Mouse (Mus musculus): ENCODE results near the gene Gm20518. TPM values are rescaled to one million over a fixed set of nuclear protein-coding genes. Genes with fewer than 3 reads are reported as not detected.

The Gm20518 gene
- total RNA-seq (2012; rRNA removed): 0.22 and 1.5 TPM in 2 replicates

GRCm38 (mm10) chr16:17891567-17891959 is at the start of gene Gm20518:
TSS of gene Gm20518 (minus strand) at chr16:17891671.
- H3K4me1 ChIP-seq (ENCODE audit: control insufficient read depth in 2 of 2, insufficient read depth in 2 of 2, low read length in 2 of 2, poor library complexity in 1 of 2): peaks cover 0 to 2% of the 10 kb centered on the region in 2 experiments; a peak in 1 of 4 replicates
- in situ Hi-C loops (cut with MboI; ENCODE audit: low sequenced_read_pairs in 2 of 2, unreplicated experiment in 2 of 2): no loop called here
- no peaks in the 10 kb centered on the region for H3K9me3 ChIP-seq (ENCODE audit: control insufficient read depth, insufficient read depth, low read depth, low read length)
- H3K4me3 ChIP-seq (ENCODE audit: insufficient read depth in 1 of 2, low read depth in 1 of 2, low read length in 2 of 2, poor library complexity in 1 of 2, severe bottlenecking in 1 of 2): peak within 1 kb of the TSS; percentile 94 to 99
- peak within 1 kb of the TSS; percentile 96 for H3K9ac ChIP-seq (ENCODE audit: insufficient read depth, low read depth, low read length, poor library complexity, severe bottlenecking)
- H3K36me3 ChIP-seq (ENCODE audit: control insufficient read depth, insufficient read depth, low read length, poor library complexity, severe bottlenecking): peaks cover 4% of the 10 kb centered on the region; the same call in 1 of the 2 replicates
- TF ChIP-seq MAFK (IDR thresholded peaks at IDR 0.05; ENCODE audit: insufficient read depth, low read depth, low read length) (no peak), CHD2 (IDR thresholded peaks at IDR 0.05; ENCODE audit: low read depth, low read length) (no peak), ZNF384 (IDR thresholded peaks at IDR 0.05; ENCODE audit: low read depth, low read length) (no peak), ZC3H11A (IDR thresholded peaks at IDR 0.05; ENCODE audit: borderline replicate concordance, low read depth, low read length) (no peak), HCFC1 (IDR thresholded peaks at IDR 0.05; ENCODE audit: borderline replicate concordance, insufficient read depth, low read length) (no peak)
- H3K27ac ChIP-seq (ENCODE audit: insufficient read depth, low read depth, low read length, poor library complexity, severe bottlenecking): peak within 1 kb of the TSS; percentile 71
- peak; percentile 99 for DNase-seq (ENCODE audit: low read depth, low spot score)

- H3K9ac ChIP-seq (ENCODE audit: insufficient read depth, low read depth, low read length, poor library complexity, severe bottlenecking): no peak overlapping the region
- in situ Hi-C loops (cut with MboI; ENCODE audit: low sequenced_read_pairs in 2 of 2, unreplicated experiment in 2 of 2): no loop called here
- H3K27ac ChIP-seq (ENCODE audit: insufficient read depth, low read depth, low read length, poor library complexity, severe bottlenecking): no peak overlapping the region
- no peaks in the 10 kb centered on the region for H3K9me3 ChIP-seq (ENCODE audit: control insufficient read depth, insufficient read depth, low read depth, low read length)
- DNase-seq (ENCODE audit: low read depth, low spot score): no peak
- no peaks in the 10 kb centered on the region for H3K36me3 ChIP-seq (ENCODE audit: control insufficient read depth, insufficient read depth, low read length, poor library complexity, severe bottlenecking)
- peaks cover 0 to 5% of the 10 kb centered on the region in 2 experiments; a peak in 1 of 4 replicates for H3K4me1 ChIP-seq (ENCODE audit: control insufficient read depth in 2 of 2, insufficient read depth in 2 of 2, low read length in 2 of 2, poor library complexity in 1 of 2)
- no peak overlapping the region for H3K4me3 ChIP-seq (ENCODE audit: insufficient read depth in 1 of 2, low read depth in 1 of 2, low read length in 2 of 2, poor library complexity in 1 of 2, severe bottlenecking in 1 of 2)
- no peak for TF ChIP-seq ZC3H11A (IDR thresholded peaks at IDR 0.05; ENCODE audit: borderline replicate concordance, low read depth, low read length)
- TF ChIP-seq HCFC1 (IDR thresholded peaks at IDR 0.05; ENCODE audit: borderline replicate concordance, insufficient read depth, low read length): no peak
- TF ChIP-seq MAFK (IDR thresholded peaks at IDR 0.05; ENCODE audit: insufficient read depth, low read depth, low read length): no peak
- TF ChIP-seq CHD2 (IDR thresholded peaks at IDR 0.05; ENCODE audit: low read depth, low read length): no peak
- no peak for TF ChIP-seq ZNF384 (IDR thresholded peaks at IDR 0.05; ENCODE audit: low read depth, low read length)
These were observed 47.8 kb upstream of the Gm20518 start for GRCm38 (mm10) chr16:17939255-17939751.

GRCm38 (mm10) chr16:17938821-17939220 is 47.4 kb upstream of the Gm20518 start:
- Histone ChIP-seq H3K4me3 (ENCODE audit: insufficient read depth in 1 of 2, low read depth in 1 of 2, low read length in 2 of 2, poor library complexity in 1 of 2, severe bottlenecking in 1 of 2) (no peak overlapping the region), H3K4me1 (ENCODE audit: control insufficient read depth in 2 of 2, insufficient read depth in 2 of 2, low read length in 2 of 2, poor library complexity in 1 of 2) (peaks cover 0 to 5% of the 10 kb centered on the region in 2 experiments; a peak in 1 of 4 replicates), H3K9ac (ENCODE audit: insufficient read depth, low read depth, low read length, poor library complexity, severe bottlenecking) (no peak overlapping the region), H3K27ac (ENCODE audit: insufficient read depth, low read depth, low read length, poor library complexity, severe bottlenecking) (no peak overlapping the region), H3K9me3 (ENCODE audit: control insufficient read depth, insufficient read depth, low read depth, low read length) (no peaks in the 10 kb centered on the region), H3K36me3 (ENCODE audit: control insufficient read depth, insufficient read depth, low read length, poor library complexity, severe bottlenecking) (no peaks in the 10 kb centered on the region)
- DNase-seq (ENCODE audit: low read depth, low spot score): peak; percentile 48
- TF ChIP-seq MAFK (IDR thresholded peaks at IDR 0.05; ENCODE audit: insufficient read depth, low read depth, low read length): no peak
- TF ChIP-seq ZC3H11A (IDR thresholded peaks at IDR 0.05; ENCODE audit: borderline replicate concordance, low read depth, low read length): peak; percentile 44; the same call in 1 of the 2 replicates
- in situ Hi-C loops (cut with MboI; ENCODE audit: low sequenced_read_pairs in 2 of 2, unreplicated experiment in 2 of 2): no loop called here

- Histone ChIP-seq H3K4me3 (ENCODE audit: insufficient read depth in 1 of 2, low read depth in 1 of 2, low read length in 2 of 2, poor library complexity in 1 of 2, severe bottlenecking in 1 of 2) (no peak overlapping the region), H3K36me3 (ENCODE audit: control insufficient read depth, insufficient read depth, low read length, poor library complexity, severe bottlenecking) (no peaks in the 10 kb centered on the region), H3K27ac (ENCODE audit: insufficient read depth, low read depth, low read length, poor library complexity, severe bottlenecking) (no peak overlapping the region), H3K9ac (ENCODE audit: insufficient read depth, low read depth, low read length, poor library complexity, severe bottlenecking) (no peak overlapping the region), H3K9me3 (ENCODE audit: control insufficient read depth, insufficient read depth, low read depth, low read length) (no peaks in the 10 kb centered on the region), H3K4me1 (ENCODE audit: control insufficient read depth in 2 of 2, insufficient read depth in 2 of 2, low read length in 2 of 2, poor library complexity in 1 of 2) (peaks cover 0 to 5% of the 10 kb centered on the region in 2 experiments; a peak in 1 of 4 replicates)
- DNase-seq (ENCODE audit: low read depth, low spot score): no peak
- in situ Hi-C loops (cut with MboI; ENCODE audit: low sequenced_read_pairs in 2 of 2, unreplicated experiment in 2 of 2): no loop called here
- no peak for TF ChIP-seq ZC3H11A (IDR thresholded peaks at IDR 0.05; ENCODE audit: borderline replicate concordance, low read depth, low read length)
- TF ChIP-seq HCFC1 (IDR thresholded peaks at IDR 0.05; ENCODE audit: borderline replicate concordance, insufficient read depth, low read length): no peak
- TF ChIP-seq MAFK (IDR thresholded peaks at IDR 0.05; ENCODE audit: insufficient read depth, low read depth, low read length): no peak
- no peak for TF ChIP-seq CHD2 (IDR thresholded peaks at IDR 0.05; ENCODE audit: low read depth, low read length)
- TF ChIP-seq ZNF384 (IDR thresholded peaks at IDR 0.05; ENCODE audit: low read depth, low read length): no peak
These were observed 46.7 kb upstream of the Gm20518 start for GRCm38 (mm10) chr16:17938187-17938586.

Data from ES-E14 (cell line).